Mouse (Mus musculus) G1E (cell line): Measurements from ENCODE around the gene Plxdc2.

Experiments used
- CTCF ChIP-seq: IDR thresholded peaks from 2 replicates; pipeline ENCODE4 v1.5.1; 2012; ENCODE audit warnings: low read depth, low read length, inconsistent platforms, mixed read lengths
- GATA2 ChIP-seq: IDR thresholded peaks from 2 replicates; pipeline ENCODE4 v1.6.1; 2012; ENCODE audit warnings: low read depth, low read length, inconsistent platforms, borderline replicate concordance

DNA sequence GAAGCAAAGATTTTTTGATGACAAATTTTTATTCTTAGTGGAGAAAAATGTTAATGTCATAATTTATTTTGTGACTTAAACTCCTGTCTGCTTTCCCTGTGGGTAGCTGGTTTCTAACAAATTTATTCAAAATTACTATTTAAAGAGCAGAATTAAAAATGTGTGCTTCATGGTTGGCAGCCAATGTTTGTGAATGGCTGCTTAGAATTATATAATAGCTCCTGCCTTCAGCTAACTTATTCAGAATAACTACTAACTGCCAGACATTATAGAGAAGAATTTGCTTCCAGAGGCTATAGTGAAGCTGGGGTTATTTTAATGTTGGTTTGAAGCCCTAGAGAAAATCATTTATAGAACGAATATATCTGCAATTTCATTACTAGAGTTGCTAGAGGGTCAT is 30.1 kb downstream of the Plxdc2 start:
- TF ChIP-seq CTCF (no peak), GATA2 (no peak)
